Mouse (Mus musculus): Measurements from ENCODE around the gene Spata9.

The Spata9 gene

DNA sequence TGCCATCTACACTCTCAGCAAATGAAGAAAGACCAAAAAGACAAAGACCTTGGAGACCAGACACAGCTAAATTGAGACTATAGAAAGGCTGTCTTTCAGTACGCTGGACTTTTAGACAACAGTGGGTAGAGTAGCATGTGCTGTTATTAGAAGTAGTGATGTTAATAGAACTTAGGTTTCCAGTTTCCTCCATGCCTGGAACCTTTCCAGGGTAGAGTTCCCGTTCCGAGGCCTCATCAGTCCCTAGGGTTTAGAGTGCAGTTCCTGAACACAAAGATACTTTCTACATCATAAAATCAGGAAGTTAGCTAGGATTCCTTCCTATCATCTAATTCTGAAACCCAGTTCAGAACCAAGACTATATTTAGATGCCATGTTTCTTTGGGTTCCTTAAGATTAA is 57.6 kb downstream of the Spata9 start:
- no peaks in the 10 kb centered on the region for H3K36me3 ChIP-seq (ENCODE audit: control insufficient read depth, insufficient read depth, low read length, poor library complexity, severe bottlenecking)
- DNase-seq (ENCODE audit: low read depth, low spot score) = no peak
- H3K27me3 ChIP-seq (ENCODE audit: control insufficient read depth, insufficient read depth, low read length, poor library complexity, severe bottlenecking) = no peaks in the 10 kb centered on the region

DNA sequence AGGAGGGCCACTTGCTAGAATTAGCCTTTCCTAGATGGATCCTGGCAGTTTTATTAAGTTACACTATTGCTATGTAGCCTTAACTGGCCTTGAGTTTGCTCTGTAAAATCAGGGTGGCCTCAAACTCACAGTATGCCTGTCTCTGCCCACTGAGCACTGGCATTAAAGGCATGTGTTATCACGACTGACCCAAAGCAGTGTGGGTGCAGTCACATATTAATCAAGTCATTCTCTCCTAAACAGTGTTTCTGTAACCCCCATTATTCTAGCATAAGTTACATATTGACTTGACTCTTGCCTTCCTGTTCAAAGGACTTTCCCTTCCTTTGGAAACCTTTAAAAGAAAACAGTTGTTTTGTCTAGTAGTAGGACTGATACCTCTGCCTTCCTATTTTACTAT is 75.5 kb downstream of the Spata9 start:
- no peaks in the 10 kb centered on the region for H3K27me3 ChIP-seq (ENCODE audit: control insufficient read depth, insufficient read depth, low read length, poor library complexity, severe bottlenecking)
- H3K36me3 ChIP-seq (ENCODE audit: control insufficient read depth, insufficient read depth, low read length, poor library complexity, severe bottlenecking) = no peaks in the 10 kb centered on the region
- DNase-seq (ENCODE audit: low read depth, low spot score) = no peak

DNA sequence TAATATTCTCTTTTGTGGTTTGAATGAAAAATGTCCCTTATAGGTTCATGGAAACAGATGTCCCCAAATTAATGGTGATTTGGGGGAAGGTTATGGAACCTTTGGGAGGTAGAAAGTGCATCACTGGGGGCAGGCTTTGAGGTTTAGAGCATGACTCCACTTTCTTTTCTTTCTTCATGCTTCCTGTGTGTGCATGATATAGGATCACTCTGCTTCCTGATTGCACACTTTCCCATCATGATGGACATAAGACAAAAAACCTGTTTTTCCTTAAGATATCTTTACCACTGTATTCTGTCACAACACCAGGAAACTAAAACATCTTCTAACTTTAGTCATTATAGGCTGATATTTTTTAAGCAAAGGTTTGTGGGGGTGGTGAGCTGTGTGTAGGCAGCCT is 78.0 kb downstream of the Spata9 start:
- H3K27me3 ChIP-seq (ENCODE audit: control insufficient read depth, insufficient read depth, low read length, poor library complexity, severe bottlenecking) = no peaks in the 10 kb centered on the region
- no peaks in the 10 kb centered on the region for H3K36me3 ChIP-seq (ENCODE audit: control insufficient read depth, insufficient read depth, low read length, poor library complexity, severe bottlenecking)
- no peak for DNase-seq (ENCODE audit: low read depth, low spot score)
